Mouse (Mus musculus) spleen, adult 2 months (tissue): ENCODE results near the gene Rho. TPM values are rescaled to one million over a fixed set of nuclear protein-coding genes. Genes with fewer than 3 reads are reported as not detected.

ENCODE experiments used
- DNase-seq, 2 experiments: peaks; one replicate each; pipeline versions ENCODE4 v3.0.0 to v3.0.0-alpha.2; 2012 to 2021; ENCODE audit warnings: low spot score in 2 of 2, low read depth in 1 of 2
- H3K27ac ChIP-seq: fragments of 200-500 bp; 2 replicates; pipeline ENCODE4 v1.5.1; 2012; ENCODE audit warnings: low read length, inconsistent platforms; ENCODE audit not compliant: insufficient read depth
- H3K27me3 ChIP-seq: fragments of 200-500 bp; 2 replicates; pipeline ENCODE4 v1.6.1; 2012; ENCODE audit warnings: mild to moderate bottlenecking, moderate library complexity, low read length, inconsistent platforms; ENCODE audit not compliant: control insufficient read depth, insufficient read depth
- H3K36me3 ChIP-seq: fragments of 200-500 bp; 2 replicates; pipeline ENCODE4 v1.6.1; 2012; ENCODE audit warnings: mild to moderate bottlenecking, low read length, inconsistent platforms; ENCODE audit not compliant: control insufficient read depth, insufficient read depth
- H3K4me1 ChIP-seq: fragments of 200-500 bp; 2 replicates; pipeline ENCODE4 v1.6.1; 2011; ENCODE audit warnings: inconsistent platforms; ENCODE audit not compliant: control insufficient read depth, insufficient read depth, insufficient read length
- H3K4me3 ChIP-seq: fragments of 200-500 bp; 2 replicates; pipeline ENCODE4 v1.5.1; 2011; ENCODE audit warnings: mild to moderate bottlenecking, inconsistent platforms; ENCODE audit not compliant: insufficient read depth, insufficient read length; ENCODE audit errors: extremely low read depth
- CTCF ChIP-seq: fragments of 200-500 bp; IDR thresholded peaks from 2 replicates; pipeline ENCODE4 v1.5.1; 2011; ENCODE audit warnings: mild to moderate bottlenecking, inconsistent platforms; ENCODE audit not compliant: insufficient read depth, insufficient read length, insufficient replicate concordance; ENCODE audit errors: extremely low read depth
- POLR2A ChIP-seq: fragments of 200-500 bp; IDR thresholded peaks from 2 replicates; pipeline ENCODE4 v1.6.1; 2011; ENCODE audit warnings: low read depth, low read length, inconsistent platforms
- WGBS: fragments of 180-500 bp; shearing (Covaris S2); methylation state at CpG from one replicate; pipeline ENCODE4 v1.1.7; 2018; 5-methylcytosine and 5-hydroxymethylcytosine counted together
- polyA plus RNA-seq: library from polyadenylated mRNA; depleted of rRNA; stranded (reverse); fragments of >200 nt; gene quantifications from 2 replicates; pipeline ENCODE4 v1.2.3, GENCODE M21; 2012

Gene Rho
- polyA plus RNA-seq, 1 experiment, result 0.37 TPM

GRCm38 (mm10) chr6:115967291-115967880 lies 35.8 kb downstream of the Rho start:
- WGBS, result 91% methylated on average over 15 of the region's 15 CpGs
- no peak for TF ChIP-seq CTCF
- TF ChIP-seq POLR2A, result no peak
- peaks cover 15% of the 10 kb centered on the region; the same call in 1 of the 2 replicates for H3K4me1 ChIP-seq
- peaks cover 13% of the 10 kb centered on the region for H3K36me3 ChIP-seq
- no peak overlapping the region for H3K27ac ChIP-seq
- no peak for DNase-seq
- H3K4me3 ChIP-seq, result no peak overlapping the region
- H3K27me3 ChIP-seq, result no peaks in the 10 kb centered on the region

- no peak for DNase-seq
- TF ChIP-seq CTCF (no peak), POLR2A (no peak)
- WGBS, result 81% methylated on average over 5 of the region's 5 CpGs
- no peaks in the 10 kb centered on the region for H3K27me3 ChIP-seq
- peaks cover 11% of the 10 kb centered on the region for H3K36me3 ChIP-seq
- no peak overlapping the region for H3K4me3 ChIP-seq
- H3K4me1 ChIP-seq, result peaks cover 20% of the 10 kb centered on the region; the same call in 1 of the 2 replicates
- H3K27ac ChIP-seq, result no peak overlapping the region
Observed at GRCm38 (mm10) chr6:115968086-115968485, 36.5 kb downstream of the Rho start.

- TF ChIP-seq POLR2A (no peak), CTCF (no peak)
- no peak for DNase-seq
- 83% methylated on average over 6 of the region's 6 CpGs for WGBS
- Histone ChIP-seq H3K36me3 (peaks cover 11% of the 10 kb centered on the region), H3K4me3 (no peak overlapping the region), H3K27ac (no peak overlapping the region), H3K27me3 (no peaks in the 10 kb centered on the region), H3K4me1 (peaks cover 21% of the 10 kb centered on the region; the same call in 1 of the 2 replicates)
Observed at GRCm38 (mm10) chr6:115968700-115969099, 37.2 kb downstream of the Rho start.

DNA sequence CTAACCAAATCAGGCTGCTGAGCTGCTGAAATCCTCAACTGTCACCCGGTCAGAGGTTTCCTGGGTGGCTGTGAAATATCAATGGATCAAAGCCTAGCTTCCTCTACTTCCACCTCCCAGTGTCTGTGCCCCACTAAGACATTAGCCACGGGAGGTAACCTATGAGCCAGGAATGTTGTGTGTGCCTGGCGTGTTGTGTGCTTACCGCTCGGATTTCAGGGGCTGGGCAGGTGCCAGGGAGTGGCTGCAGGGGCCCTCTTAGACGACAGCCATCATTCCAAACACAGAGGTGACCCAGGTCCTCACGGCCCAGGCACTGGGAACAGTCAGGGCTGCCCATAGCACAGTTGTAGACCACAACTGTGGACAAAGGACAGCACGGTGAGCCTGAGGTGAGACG lies 37.6 kb downstream of the Rho start:
- H3K27ac ChIP-seq, result peak overlapping the region; percentile 5; the same call in 1 of the 2 replicates

GRCm38 (mm10) chr6:115969952-115970351 lies 38.4 kb downstream of the Rho start:
- Histone ChIP-seq H3K27ac (peak overlapping the region; percentile 14; the same call in 1 of the 2 replicates), H3K4me1 (peaks cover 21% of the 10 kb centered on the region; the same call in 1 of the 2 replicates), H3K36me3 (peaks cover 7% of the 10 kb centered on the region), H3K4me3 (no peak overlapping the region), H3K27me3 (no peaks in the 10 kb centered on the region)
- no peak for TF ChIP-seq CTCF
- no peak for TF ChIP-seq POLR2A
- WGBS, result 29% methylated on average over 4 of the region's 6 CpGs
- DNase-seq, result no peak

More for the DNA sequence above, 37.6 kb downstream of the Rho start:
- H3K27me3 ChIP-seq, result no peaks in the 10 kb centered on the region
- H3K4me1 ChIP-seq, result peaks cover 21% of the 10 kb centered on the region; the same call in 1 of the 2 replicates
- H3K4me3 ChIP-seq, result no peak overlapping the region
- peaks cover 8% of the 10 kb centered on the region for H3K36me3 ChIP-seq
- WGBS, result 80% methylated on average over 9 of the region's 9 CpGs
- TF ChIP-seq POLR2A (no peak), CTCF (no peak)
- no peak for DNase-seq

GRCm38 (mm10) chr6:115971273-115972060 lies 39.9 kb downstream of the Rho start:
- H3K4me1 ChIP-seq, result peaks cover 21% of the 10 kb centered on the region; the same call in 1 of the 2 replicates
- H3K27me3 ChIP-seq, result no peaks in the 10 kb centered on the region
- peaks cover 6% of the 10 kb centered on the region; the same call in 1 of the 2 replicates for H3K36me3 ChIP-seq
- no peak for DNase-seq
- TF ChIP-seq POLR2A (no peak), CTCF (no peak)
- 58% methylated on average over 13 of the region's 13 CpGs for WGBS
- no peak overlapping the region for H3K4me3 ChIP-seq
- peak overlapping the region; percentile 8; the same call in 1 of the 2 replicates for H3K27ac ChIP-seq
